Mouse (Mus musculus) layer of hippocampus, postnatal 36 days (tissue): ENCODE measurements at regions not wholly inside any gene's neighbourhood (a gene's known extent, or its start where the extent isn't known, plus 50 kb on each side); places are given as distances from the start of the nearest gene placed in this dataset.
"Not testable (repeated sequence)": the region's sequence is repeated elsewhere in the genome, so short reads cannot be mapped to it uniquely, and the experiment has no call there.

ENCODE experiments used
- DNase-seq, 2 experiments: peaks; one replicate each; pipeline ENCODE4 v3.0.0; 2022

- DNase-seq = peak; percentile 88
These were observed 112.6 kb upstream of the Zfp960 start for GRCm38 (mm10) chr17:16951092-16952016.

- not testable (repeated sequence) for DNase-seq
These were observed 111.8 kb upstream of the Zfp960 start for GRCm38 (mm10) chr17:16952146-16952545.

GRCm38 (mm10) chr17:16997241-16997640 lies 66.7 kb upstream of the Zfp960 start:
- not testable (repeated sequence) for DNase-seq

DNA sequence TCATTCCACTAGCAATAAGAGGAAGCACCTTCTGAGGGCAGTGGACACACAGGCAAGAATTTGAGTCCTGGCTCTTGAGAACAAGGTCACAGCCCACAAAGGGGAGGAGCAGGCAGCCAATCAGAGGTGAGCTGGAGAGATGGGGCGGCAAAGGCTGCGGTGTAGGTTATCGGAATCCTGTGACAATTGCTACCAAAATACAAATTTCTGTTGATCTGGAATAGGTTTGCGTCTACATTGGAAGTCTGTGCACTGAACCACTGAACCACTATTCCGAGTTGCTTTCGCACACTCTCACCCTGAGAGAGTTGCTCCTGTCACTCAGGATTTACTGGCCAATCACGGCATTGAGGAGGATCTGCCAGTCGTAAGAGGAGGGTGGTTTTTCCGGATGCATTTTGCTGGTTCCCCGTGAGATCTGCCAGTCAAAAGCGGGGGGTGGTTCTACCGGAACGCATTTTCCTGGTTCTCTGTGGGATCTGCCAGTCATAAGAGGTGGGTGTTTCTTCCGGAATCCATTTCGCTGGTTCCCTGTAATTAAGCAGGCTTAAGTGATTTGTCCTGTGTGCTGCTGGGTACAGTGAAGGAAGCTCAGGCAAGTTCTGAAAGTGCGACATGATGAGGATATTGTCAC lies 59.2 kb upstream of the Zfp960 start:
- DNase-seq = peak; percentile 80 to 86

- not testable (repeated sequence) for DNase-seq
These were observed 58.6 kb upstream of the Zfp960 start for GRCm38 (mm10) chr17:17005267-17005666.
